Mouse (Mus musculus) heart, adult 18-20 months (tissue): ENCODE results near the gene Zfp341. TPM values are rescaled to one million over a fixed set of nuclear protein-coding genes. Genes with fewer than 3 reads are reported as not detected.

Experiments used
- DNase-seq, 2 experiments: peaks; one replicate each; pipeline ENCODE4 v3.0.0; 2021 to 2022; ENCODE audit warnings: mixed read lengths in 1 of 2
- total RNA-seq, 2 experiments: library from RNA; stranded (reverse); gene quantifications; 2 replicates each; pipeline ENCODE4 v1.2.3; 2021

Zfp341 gene
- total RNA-seq, 2 experiments from 2014 or later = 2.6 to 2.8 TPM

DNA sequence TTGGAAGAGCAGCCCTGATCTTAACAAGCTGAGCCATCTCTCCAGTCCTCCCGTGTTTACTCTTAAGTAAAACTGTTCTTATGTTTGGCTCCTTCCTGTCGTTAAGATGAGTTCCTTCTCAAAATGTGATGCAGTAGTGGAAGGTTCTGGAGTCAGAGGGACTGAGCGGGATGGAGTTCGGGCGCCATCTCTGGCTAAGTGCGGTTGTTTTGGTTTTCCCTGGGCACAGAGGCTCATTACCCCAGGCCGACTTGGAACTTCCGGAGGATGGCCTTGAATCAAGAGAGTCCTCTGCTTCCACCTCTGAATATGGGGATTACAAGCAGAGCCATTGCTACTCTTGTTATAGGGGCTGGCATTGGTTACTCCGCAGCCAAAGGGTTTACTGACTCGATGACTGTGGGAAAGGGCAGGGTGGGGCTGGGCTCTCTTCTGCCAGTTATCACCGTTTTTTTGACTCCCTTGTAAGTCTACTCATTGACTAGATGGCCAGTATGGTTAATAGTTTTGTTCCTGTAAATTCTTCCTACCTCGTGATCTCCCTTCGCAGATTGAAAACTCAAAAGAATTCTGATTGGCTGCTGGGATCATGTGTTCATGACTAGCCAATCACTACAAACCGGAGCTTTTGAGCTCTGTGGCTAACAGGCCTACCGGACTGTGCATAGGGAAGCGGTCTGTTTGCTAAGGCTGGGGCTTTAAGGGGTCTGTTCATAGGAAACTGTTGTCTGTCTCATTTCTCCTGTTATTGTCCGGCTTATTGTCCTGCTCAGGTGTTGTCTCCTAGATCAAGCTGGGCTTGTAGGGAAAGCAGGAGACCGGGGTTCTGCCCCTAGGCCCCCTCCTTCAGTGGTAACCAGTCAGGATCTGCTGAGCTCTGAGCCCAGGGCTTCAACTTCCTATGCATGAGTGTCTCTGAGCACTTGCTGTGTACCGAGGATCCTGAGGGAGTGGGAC, 63.8 kb downstream of the Zfp341 start:
- peak; percentile 81 to 83 for DNase-seq

DNA sequence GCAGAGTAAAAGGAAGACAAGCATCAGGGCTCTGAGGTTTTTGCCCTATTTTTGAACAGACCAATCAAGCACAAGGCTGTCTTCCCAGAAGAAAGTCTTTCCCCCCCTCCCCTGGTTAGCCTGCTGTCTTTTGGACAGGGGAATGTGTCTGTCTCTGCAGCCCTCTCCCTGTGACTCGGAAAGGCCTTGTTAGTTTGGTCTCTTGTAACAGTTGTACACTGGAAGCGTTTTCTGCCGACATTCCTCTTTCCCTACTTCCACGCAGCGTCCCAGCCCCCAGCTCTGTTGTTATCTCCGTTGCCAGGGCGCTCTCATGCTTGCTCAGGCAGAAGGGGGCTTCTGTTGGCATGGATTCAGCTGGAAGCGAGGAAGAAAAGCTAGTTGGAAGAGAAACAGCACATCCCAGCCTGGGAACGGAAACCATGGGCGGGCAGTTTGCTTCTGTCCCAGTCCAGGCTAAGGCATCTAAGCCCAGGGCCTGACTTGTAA, 64.6 kb downstream of the Zfp341 start:
- DNase-seq = peak; percentile 66 to 69

DNA sequence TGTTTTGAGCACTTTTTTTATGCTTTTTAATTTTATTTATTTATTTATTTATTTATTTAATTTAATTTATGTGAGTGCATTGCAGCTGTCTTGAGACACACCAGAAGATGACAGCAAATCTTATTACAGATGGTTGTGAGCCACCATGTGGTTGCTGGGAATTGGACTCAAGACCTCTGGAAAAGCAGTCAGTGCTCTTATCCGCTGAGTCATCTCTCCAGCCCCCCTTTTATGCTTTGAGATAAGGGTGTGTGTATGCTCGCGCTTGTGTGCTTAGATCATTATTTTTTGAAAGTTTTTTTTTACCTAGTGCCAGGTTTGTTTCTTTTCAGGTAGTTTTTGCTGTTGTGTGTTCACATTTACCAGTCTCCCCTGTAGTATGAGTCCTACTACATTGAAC, 65.9 kb downstream of the Zfp341 start:
- DNase-seq = no peak

DNA sequence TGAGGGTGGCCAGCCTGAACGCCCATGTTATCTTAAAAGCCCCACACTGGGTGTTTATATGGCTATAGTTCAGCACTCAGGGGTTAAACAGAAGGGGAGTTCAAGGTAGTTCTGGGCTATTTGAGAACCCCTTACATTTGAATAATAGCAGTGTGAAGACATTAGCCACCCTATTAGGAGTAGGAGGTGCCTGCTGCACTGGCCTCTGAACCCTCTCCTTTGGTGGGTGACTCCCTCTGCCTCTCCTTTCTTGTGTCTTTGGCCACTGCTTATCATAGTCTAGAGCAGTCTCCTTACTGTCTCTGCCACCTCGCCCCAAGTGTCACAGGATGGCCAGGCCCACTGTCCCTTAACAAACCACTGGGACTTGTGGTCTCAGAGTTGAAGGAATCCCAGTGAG, 67.2 kb downstream of the Zfp341 start:
- DNase-seq = no peak

DNA sequence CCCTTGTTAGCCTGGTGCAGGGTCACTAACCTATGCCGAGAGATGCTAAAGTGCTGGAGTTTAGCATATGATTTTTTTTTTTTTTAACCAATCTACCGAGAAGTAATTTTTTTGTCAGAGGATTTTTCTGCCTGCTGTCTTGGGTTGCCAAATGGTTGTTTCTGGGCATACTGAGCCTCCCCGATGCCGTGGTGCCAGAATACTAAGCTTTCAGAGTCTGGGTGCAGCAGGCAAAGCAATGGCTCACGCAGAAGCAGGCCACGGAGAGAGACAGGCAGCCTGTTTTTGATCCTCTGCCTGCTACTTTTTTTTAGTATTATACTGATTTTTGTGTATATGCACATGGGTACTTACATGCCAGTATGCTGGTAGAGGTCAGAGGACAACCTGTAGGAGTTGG, 67.8 kb downstream of the Zfp341 start:
- DNase-seq = no peak

DNA sequence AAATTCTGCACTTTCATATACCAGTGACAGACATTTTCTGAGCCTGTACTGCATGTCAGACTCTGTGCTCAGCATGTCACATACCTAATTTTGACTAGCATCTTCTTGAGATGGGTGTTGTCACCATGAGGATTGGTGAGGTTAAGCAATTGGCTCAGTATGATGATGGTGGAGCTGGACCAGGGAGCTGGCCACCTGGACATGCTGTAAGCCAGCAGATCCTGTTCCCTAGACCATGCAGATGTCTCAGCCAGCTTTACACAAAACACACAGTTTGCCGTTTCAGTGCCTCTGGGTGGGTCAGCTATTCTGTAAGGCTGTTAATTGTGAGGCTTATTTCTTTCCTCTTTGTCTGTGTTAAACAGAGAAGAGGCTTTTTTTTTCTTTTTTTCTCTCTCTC, 69.6 kb downstream of the Zfp341 start:
- DNase-seq = no peak

DNA sequence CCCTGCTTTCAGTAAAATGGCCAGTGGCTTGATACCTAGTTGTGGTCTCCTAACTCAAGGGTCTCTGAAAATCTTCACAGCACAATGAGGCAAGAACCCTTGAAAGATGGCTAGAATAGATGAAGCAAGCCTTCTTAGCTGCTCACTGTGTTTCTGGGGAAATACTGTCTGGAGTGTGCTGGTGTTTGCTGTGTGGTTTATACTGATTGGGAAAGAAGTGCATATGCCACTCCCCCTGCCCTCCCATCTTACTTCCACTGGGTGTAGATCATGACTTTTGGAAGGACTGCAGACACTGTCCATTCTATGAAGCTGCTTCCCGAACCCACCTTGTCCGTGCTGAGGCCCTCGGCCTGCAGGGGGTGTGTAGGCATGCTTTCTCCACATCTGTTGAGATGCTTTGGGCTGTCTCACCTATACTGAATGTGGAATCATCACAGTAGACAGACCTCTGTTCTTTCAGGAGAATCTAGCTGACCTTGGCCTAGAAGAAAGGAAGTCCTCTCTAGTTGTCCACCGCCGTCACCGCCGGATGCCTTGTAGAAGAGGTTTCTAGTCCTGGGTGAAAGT, 71.9 kb downstream of the Zfp341 start:
- DNase-seq = no peak

DNA sequence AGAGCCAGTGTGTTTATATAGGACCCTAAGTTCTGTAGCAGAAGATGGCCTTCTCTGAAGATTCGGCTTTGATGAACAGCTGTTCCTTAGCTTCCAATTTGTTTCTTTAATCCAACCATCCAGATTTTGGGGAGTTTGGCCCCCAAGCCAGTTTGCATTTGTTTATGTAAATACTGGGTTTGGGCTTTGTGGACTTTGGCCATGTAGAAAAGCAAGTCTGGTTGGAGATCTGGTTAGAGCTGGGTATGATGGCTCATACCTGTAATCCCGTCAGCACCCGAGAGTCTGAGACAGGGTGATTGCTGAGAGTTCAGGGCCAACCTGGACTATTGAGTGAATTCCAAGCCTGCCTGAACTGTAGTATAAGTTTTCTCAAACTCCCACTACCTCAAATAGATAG, 72.7 kb downstream of the Zfp341 start:
- DNase-seq = no peak

DNA sequence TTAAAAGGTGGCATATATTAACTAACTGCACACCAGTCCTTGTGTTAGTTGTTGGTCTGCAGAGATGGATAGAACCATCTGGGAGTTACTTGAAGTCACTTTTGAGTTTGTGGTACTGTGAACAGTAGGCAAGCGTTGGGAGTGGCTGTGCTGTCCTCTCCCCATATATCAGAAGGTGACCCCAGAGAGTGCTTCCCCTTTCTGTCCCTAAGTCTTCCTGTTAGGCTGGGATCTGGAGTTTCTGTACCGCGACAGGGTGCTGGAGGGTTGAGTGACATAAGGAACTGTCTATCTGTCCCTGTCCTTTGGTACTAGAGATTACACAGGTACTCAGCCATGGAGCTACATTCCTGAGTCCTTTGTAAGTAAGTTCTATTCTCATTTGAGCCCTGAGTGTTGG, 73.7 kb downstream of the Zfp341 start:
- no peak for DNase-seq

DNA sequence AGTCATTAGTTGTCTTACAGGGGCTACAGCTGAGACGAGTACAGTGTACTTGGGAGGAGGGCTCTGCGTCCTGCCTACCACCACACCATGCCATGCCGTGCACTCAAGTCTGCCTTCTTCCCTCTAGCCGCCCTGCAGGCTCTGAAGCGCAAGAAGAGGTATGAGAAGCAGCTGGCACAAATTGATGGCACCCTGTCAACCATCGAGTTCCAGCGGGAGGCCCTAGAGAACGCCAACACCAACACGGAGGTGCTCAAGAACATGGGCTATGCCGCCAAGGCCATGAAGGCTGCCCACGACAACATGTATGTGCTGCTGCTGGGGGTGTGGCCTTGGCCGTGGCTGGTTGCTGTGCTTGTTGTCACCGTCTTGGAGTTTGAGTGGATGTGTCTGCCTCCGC, 76.3 kb downstream of the Zfp341 start:
- no peak for DNase-seq

DNA sequence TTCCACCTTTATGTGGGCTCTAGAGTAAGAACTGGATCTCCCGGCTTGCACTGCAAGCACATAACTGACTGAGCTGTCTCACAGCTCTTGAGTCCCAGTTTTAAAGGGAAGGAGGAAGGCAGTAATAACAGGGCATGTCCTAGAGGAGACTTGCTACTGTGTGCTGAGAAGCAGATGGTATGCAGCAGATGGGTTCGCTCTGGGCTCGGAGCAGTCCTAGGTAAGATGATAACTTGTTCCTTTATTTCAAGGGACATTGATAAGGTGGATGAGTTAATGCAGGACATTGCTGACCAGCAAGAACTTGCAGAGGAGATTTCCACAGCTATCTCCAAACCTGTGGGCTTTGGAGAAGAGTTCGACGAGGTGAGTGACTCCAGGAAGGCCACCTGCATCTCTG, 77.9 kb downstream of the Zfp341 start:
- no peak for DNase-seq

DNA sequence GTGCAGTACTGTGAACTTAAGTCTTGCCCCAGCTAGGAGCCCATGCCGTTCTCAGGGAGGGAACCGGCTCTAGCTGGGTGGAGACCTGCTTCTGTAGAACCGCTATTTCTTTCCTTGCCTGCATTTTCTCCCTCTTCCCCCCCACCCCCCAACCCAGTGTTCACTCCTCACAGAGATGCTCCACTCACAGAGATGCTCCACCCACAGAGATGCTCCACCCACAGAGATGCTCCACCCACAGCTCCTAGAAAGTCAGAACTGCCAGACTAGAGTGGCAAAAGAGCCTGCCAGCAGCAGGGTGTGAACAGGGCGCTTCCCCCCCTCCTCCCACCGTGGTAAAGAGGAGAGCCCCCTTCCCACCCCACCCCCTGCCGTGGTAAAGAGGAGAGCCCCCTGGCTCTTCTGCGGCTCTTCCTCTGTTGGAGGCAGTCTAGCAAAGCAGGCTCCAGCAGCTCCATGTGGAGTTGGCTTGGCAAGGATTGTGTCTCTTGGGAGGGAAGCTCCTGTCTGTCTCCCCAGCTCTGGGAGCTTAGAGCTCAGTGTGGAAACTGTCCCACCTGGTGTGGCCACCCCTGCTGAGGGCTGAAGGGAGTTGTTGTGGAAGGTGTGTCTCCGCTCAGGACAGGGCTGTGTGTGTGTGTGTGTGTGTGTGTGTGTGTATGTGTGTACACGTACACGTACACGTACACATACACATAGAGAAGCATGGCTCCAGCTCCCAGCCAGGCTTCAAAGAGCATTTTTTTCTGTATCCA, 80.3 kb downstream of the Zfp341 start:
- peak in 1 of 2 experiments; percentile 53 for DNase-seq

DNA sequence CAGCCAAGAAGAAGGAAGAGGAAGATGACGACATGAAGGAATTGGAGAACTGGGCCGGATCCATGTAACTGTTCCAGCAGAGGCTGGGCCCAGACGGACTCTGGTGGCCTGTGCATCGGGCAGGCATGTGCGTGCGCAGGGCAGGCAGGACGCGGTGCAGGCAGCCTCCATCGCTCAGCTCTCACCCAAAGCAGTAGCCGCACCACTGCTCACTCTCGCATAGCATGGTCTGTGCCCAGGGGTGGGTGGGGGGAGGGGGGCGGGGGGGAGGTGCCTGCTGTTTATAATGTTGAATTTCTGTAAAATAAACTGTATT, 80.8 kb downstream of the Zfp341 start:
- peak; percentile 68 to 70 for DNase-seq

DNA sequence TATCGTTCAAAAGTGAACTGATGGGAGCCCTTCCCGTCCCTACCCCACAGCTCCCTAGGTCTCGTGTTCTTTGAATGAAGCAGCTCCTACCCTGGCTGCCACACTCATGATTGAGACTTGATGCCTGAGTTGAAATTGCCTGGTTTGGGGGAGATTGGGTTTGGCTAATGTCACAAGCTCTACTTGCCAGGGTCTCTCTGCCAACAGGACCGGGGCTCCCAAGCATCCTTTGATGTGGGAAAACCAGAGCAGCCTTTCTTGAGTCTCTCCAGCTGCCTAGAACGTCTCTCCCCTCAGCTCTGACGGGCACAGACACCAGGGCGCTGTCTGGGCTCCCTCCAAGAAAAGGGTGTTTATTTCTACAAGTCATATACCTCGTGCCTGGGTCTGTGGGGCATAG, 82.6 kb downstream of the Zfp341 start:
- DNase-seq = no peak

Other genes with a start within 250 kb of the Zfp341 start
- gene Cdk5rap1, start 240.3 kb upstream of the Zfp341 start, total RNA-seq = 10 to 100 TPM; 17.3 to 22.8 TPM
- 10 to 100 TPM; 78.7 to 79.5 TPM for gene Snta1, start 205.2 kb upstream of the Zfp341 start, total RNA-seq
- 10 to 100 TPM; 12.8 to 15.9 TPM for gene Cbfa2t2, start 176.8 kb upstream of the Zfp341 start, total RNA-seq
- gene 1700003F12Rik, start 66.2 kb upstream of the Zfp341 start, total RNA-seq = not detected
- gene Actl10, start 61.5 kb upstream of the Zfp341 start, total RNA-seq = not detected
- under 1 TPM in 1 of 2 experiments, not detected in 1; 0.27 TPM for gene Necab3, start 54.4 kb upstream of the Zfp341 start, total RNA-seq
- under 1 TPM; 0.57 to 0.77 TPM for gene E2f1, start 43.4 kb upstream of the Zfp341 start, total RNA-seq
- gene Pxmp4, start 9.6 kb upstream of the Zfp341 start, total RNA-seq = 10 to 100 TPM; 22.6 to 25.6 TPM
- under 1 TPM in 1 of 2 experiments, not detected in 1; 0.60 TPM for gene 4930519P11Rik, start 140 bp downstream of the Zfp341 start, total RNA-seq
- gene Chmp4b, start 38.4 kb downstream of the Zfp341 start, total RNA-seq = 100 to 1,000 TPM; 114 to 121 TPM
- gene Gm14214, start 156.7 kb downstream of the Zfp341 start, total RNA-seq = not detected
- 10 to 100 TPM; 92.5 to 93.4 TPM for gene Raly, start 177.8 kb downstream of the Zfp341 start, total RNA-seq
- gene a, start 178.1 kb downstream of the Zfp341 start, total RNA-seq = not detected